ENCODE assay signal across 8 mouse cellular contexts in the genomic region with DNA sequence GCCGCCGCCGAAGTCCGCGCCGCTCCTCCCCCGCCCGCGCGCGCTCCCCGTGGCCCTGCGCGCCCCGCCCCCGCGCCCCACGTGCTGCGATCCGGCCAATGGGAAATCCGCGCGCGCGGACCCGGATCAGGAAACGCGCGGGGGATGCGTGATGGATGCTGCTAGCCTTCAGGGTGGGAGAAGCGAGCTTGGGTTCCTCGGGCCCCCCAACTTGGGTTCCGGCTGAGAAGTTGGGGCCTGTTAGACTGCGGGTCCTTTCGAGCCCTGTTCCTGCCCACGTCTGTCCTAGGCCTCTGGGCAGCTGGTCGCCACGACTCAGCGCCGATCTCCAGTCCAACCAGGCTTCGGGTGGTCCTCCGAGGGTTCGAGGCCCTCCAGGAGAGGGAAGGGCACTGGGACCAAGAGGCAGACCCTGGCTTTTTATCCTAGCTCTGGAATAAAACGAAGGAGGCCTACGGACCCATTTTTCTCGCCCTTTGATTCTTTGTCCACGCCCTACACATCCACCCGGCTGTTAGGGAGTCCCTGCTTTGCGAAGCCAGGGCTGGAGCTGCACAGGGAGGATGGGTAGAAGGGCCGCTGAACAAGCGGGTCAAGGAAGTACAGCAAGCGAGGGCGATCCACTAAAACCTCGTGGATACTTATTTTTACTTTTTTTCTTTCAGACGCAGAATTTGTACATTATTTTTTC. TPM values are rescaled to one million over a fixed set of nuclear protein-coding genes. Genes with fewer than 3 reads are reported as not detected.
DNase-seq lines count a peak whose midpoint lies in the region; ATAC-seq and TF ChIP-seq lines count a peak whose summit lies in the region.
"Had no signal": no experiment of that assay in that cellular context is flagged by ENCODE, and none has a peak within 500 bp of the region (broad histone marks: within the 10 kb centered on the region; RNA-seq: fewer than 3 reads in every experiment).

No protein-coding gene starts in this region.

- no peak for TF ChIP-seq EP300 in lung, postnatal 0 days (IDR thresholded peaks at IDR 0.05)

- peak overlapping the region; percentile 83 for H3K4me3 ChIP-seq in kidney, adult 2 months (ENCODE audit: insufficient read depth, low read depth, low read length)
- peak overlapping the region; percentile 62 for H3K4me3 ChIP-seq in lung, postnatal 0 days (ENCODE audit: low read depth, low read length)
- H3K4me3 ChIP-seq in olfactory bulb, adult 2 months (ENCODE audit: insufficient read depth, low read depth, low read length), result peak overlapping the region; percentile 4; the same call in 1 of the 2 replicates

- H3K9me3 ChIP-seq in lung, postnatal 0 days (ENCODE audit: low read length), result no peaks in the 10 kb centered on the region

- WGBS in kidney, adult 2 months, result 2% methylated on average over 42 of the region's 55 CpGs
- 2% methylated on average over 30 of the region's 55 CpGs for WGBS in lung, postnatal 0 days
- 2% methylated on average over 44 of the region's 55 CpGs for WGBS in olfactory bulb, adult 2 months

- H3K36me3 ChIP-seq in kidney, adult 2 months (ENCODE audit: control insufficient read depth, insufficient read depth, low read length), result no peaks in the 10 kb centered on the region
- no peaks in the 10 kb centered on the region for H3K36me3 ChIP-seq in lung, postnatal 0 days (ENCODE audit: insufficient read depth, low read length)

- H3K4me1 ChIP-seq in kidney, adult 2 months (ENCODE audit: control insufficient read depth, insufficient read depth, low read length), result peaks cover 28% of the 10 kb centered on the region
- H3K4me1 ChIP-seq in lung, postnatal 0 days (ENCODE audit: insufficient read depth, low read depth, low read length), result peaks cover 3% of the 10 kb centered on the region; the same call in 1 of the 2 replicates
- no peaks in the 10 kb centered on the region; the same call in 1 of the 2 replicates for H3K4me1 ChIP-seq in olfactory bulb, adult 2 months (ENCODE audit: control insufficient read depth, insufficient read depth, low read length)

- TF ChIP-seq CTCF in kidney, adult 2 months (conservative IDR thresholded peaks at IDR 0.05; ENCODE audit: insufficient read depth, insufficient read length, low read depth, low read length), result no peak
- no peak for TF ChIP-seq CTCF in lung, postnatal 0 days (IDR thresholded peaks at IDR 0.05)
- no peak for TF ChIP-seq CTCF in olfactory bulb, adult 2 months (IDR thresholded peaks at IDR 0.05; ENCODE audit: insufficient read depth, low read depth, low read length)

- H3K4me2 ChIP-seq in lung, postnatal 0 days (replicated peaks; ENCODE audit: low read depth, low read length), result peak overlapping the region; percentile 90

- no peaks in the 10 kb centered on the region for H3K27me3 ChIP-seq in kidney, adult 2 months (replicated peaks; ENCODE audit: control insufficient read depth, insufficient read depth, low read length)
- H3K27me3 ChIP-seq in lung, postnatal 0 days (replicated peaks; ENCODE audit: insufficient read depth, low read length), result 0 out of 2 replicates have a peak, but pooled peaks cover 10% of the 10 kb centered on the region

- TF ChIP-seq POLR2A in kidney, adult 2 months (IDR thresholded peaks at IDR 0.05; ENCODE audit: low read depth, low read length), result peak; percentile 26
- no peak for TF ChIP-seq POLR2A in olfactory bulb, adult 2 months (IDR thresholded peaks at IDR 0.05; ENCODE audit: insufficient read depth, low read depth, low read length)

- H3K9ac ChIP-seq in lung, postnatal 0 days (replicated peaks; ENCODE audit: low read depth), result peak overlapping the region; percentile 32; the same call in 1 of the 2 replicates

- H3K27ac ChIP-seq in kidney, adult 2 months (ENCODE audit: insufficient read depth, low read depth, low read length), result peak overlapping the region; percentile 27
- H3K27ac ChIP-seq in lung, postnatal 0 days (ENCODE audit: low read length), result peak overlapping the region; percentile 78
- H3K27ac ChIP-seq in olfactory bulb, adult 2 months (ENCODE audit: insufficient read depth, low read depth, low read length), result no peak overlapping the region

- ATAC-seq in lung, postnatal 0 days, result peak; percentile 71

- DNase-seq in ZHBTc4 (ENCODE audit: low read depth, low spot score), result peak; percentile 92
- peak; percentile 86 for DNase-seq in embryo, embryonic 11.5 days (ENCODE audit: low read depth, low spot score)
- DNase-seq in heart, adult 8-10 months (ENCODE audit: low spot score), result peak; percentile 65
- DNase-seq in kidney, adult 2 months, result peak; percentile 95
- peak; percentile 91 for DNase-seq in lung, postnatal 0 days (ENCODE audit: low spot score)
- DNase-seq in thymus, postnatal 36 days, result peak; percentile 84 to 87

RNA-seq across cellular contexts. Expression of gene Hoxa4, which starts 0.5 kb away (rescaled TPM):
- under 1 TPM; 0.31 to 0.49 (median 0.38) TPM for total RNA-seq in heart, adult 8-10 months (2022)
- polyA plus RNA-seq in kidney, adult 2 months (2012; rRNA removed), result 2.8 TPM in 2 replicates
- polyA plus RNA-seq in lung, postnatal 0 days (2015; fragmentation: Nextera tagmentation; extraction: Ambion mirVana), result 3.7 and 3.9 TPM in 2 replicates
- not detected in 2 replicates for polyA plus RNA-seq in olfactory bulb, adult 2 months (2012; ENCODE audit: insufficient read depth, insufficient read length, low replicate concordance, missing spikeins)
- total RNA-seq: left cerebral cortex, postnatal 10 days had no signal

RNA-seq across cellular contexts. Expression of gene Hoxa5, which starts 12.4 kb away (rescaled TPM):
- under 1 TPM; 0.41 to 0.69 (median 0.57) TPM for total RNA-seq in heart, adult 8-10 months (2022)
- 6.9 and 8.1 TPM in 2 replicates for polyA plus RNA-seq in kidney, adult 2 months (2012; rRNA removed)
- 39.7 and 40.3 TPM in 2 replicates for polyA plus RNA-seq in lung, postnatal 0 days (2015; fragmentation: Nextera tagmentation; extraction: Ambion mirVana)
- not detected in 2 replicates for polyA plus RNA-seq in olfactory bulb, adult 2 months (2012; ENCODE audit: insufficient read depth, insufficient read length, low replicate concordance, missing spikeins)
- total RNA-seq: left cerebral cortex, postnatal 10 days had no signal

RNA-seq across cellular contexts. Expression of gene 5730596B20Rik, which starts 14.7 kb away (rescaled TPM):
- total RNA-seq in heart, adult 8-10 months (2022), result under 1 TPM in 1 of 4 experiments, not detected in 3; 0.06 TPM
- polyA plus RNA-seq in kidney, adult 2 months (2012; rRNA removed), result 0.19 and 0.22 TPM in 2 replicates
- 1.5 and 1.6 TPM in 2 replicates for polyA plus RNA-seq in lung, postnatal 0 days (2015; fragmentation: Nextera tagmentation; extraction: Ambion mirVana)
- polyA plus RNA-seq in olfactory bulb, adult 2 months (2012; ENCODE audit: insufficient read depth, insufficient read length, low replicate concordance, missing spikeins), result not detected in 2 replicates
- total RNA-seq: left cerebral cortex, postnatal 10 days had no signal

RNA-seq across cellular contexts. Expression of gene Hoxa6, which starts 16.5 kb away (rescaled TPM):
- total RNA-seq in heart, adult 8-10 months (2022), result not detected
- 2.4 and 3.4 TPM in 2 replicates for polyA plus RNA-seq in kidney, adult 2 months (2012; rRNA removed)
- 0.95 and 1.1 TPM in 2 replicates for polyA plus RNA-seq in lung, postnatal 0 days (2015; fragmentation: Nextera tagmentation; extraction: Ambion mirVana)
- polyA plus RNA-seq in olfactory bulb, adult 2 months (2012; ENCODE audit: insufficient read depth, insufficient read length, low replicate concordance, missing spikeins), result not detected in 2 replicates
- total RNA-seq: left cerebral cortex, postnatal 10 days had no signal

RNA-seq across cellular contexts. Expression of gene Hoxa3, which starts 21.1 kb away (rescaled TPM):
- total RNA-seq in heart, adult 8-10 months (2022), result under 1 TPM; 0.16 to 0.89 (median 0.31) TPM
- 7.4 and 7.6 TPM in 2 replicates for polyA plus RNA-seq in kidney, adult 2 months (2012; rRNA removed)
- 4.3 and 4.8 TPM in 2 replicates for polyA plus RNA-seq in lung, postnatal 0 days (2015; fragmentation: Nextera tagmentation; extraction: Ambion mirVana)
- not detected in 2 replicates for polyA plus RNA-seq in olfactory bulb, adult 2 months (2012; ENCODE audit: insufficient read depth, insufficient read length, low replicate concordance, missing spikeins)
- total RNA-seq: left cerebral cortex, postnatal 10 days had no signal

Comparison
In these comparisons a context has a peak if more than half of its experiments do, and no peak if none do; other contexts are left out.
1. H3K4me3 ChIP-seq: peak in every context shown above with its lines; median percentile 83 in kidney, adult 2 months; 62 in lung, postnatal 0 days; 4 in olfactory bulb, adult 2 months.